Mouse (Mus musculus) central nervous system, embryonic 18 days (tissue): Measurements from ENCODE around the gene Armh1. TPM values are rescaled to one million over a fixed set of nuclear protein-coding genes. Genes with fewer than 3 reads are reported as not detected.

Experiments used
- polyA plus RNA-seq: library from polyadenylated mRNA; depleted of rRNA; stranded (reverse); fragments of >200 nt; gene quantifications from 2 replicates; pipeline ENCODE4 v1.2.3, GENCODE M21; 2012; rRNA removed

Gene Armh1
- polyA plus RNA-seq = 2.1 and 2.7 TPM in 2 replicates

DNA sequence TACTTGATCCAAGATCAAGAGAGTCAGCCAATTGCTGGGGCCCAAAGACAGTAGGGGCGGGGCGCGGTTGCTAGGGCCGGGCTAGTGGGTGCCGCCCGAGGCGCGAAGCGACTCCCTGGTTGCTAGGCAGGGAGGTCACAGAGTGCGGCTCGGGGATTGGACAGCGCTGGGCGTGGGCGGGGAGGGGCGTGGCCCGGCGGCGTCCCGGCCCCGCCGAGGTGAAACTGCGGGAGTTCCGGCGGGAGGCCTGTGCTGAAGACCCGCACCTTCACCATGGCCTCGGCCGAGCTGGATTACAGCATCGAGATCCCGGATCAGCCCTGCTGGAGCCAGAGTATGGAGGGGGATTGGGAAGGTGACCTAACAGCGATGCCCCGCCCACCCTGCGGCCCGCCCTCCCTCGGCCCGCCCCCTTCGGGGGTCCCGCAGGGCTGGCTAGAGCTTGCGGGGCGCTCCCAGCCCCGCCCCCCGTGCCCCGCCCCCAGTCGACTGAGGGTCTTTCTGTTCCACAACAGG, at the start of gene Armh1, which contains the start of gene Tmem53:
TSS of gene Armh1 (minus strand) at position 325 of the 516 bp plus-strand sequence.
TSS of gene Tmem53 (plus strand) at position 151 of the 516 bp plus-strand sequence.

DNA sequence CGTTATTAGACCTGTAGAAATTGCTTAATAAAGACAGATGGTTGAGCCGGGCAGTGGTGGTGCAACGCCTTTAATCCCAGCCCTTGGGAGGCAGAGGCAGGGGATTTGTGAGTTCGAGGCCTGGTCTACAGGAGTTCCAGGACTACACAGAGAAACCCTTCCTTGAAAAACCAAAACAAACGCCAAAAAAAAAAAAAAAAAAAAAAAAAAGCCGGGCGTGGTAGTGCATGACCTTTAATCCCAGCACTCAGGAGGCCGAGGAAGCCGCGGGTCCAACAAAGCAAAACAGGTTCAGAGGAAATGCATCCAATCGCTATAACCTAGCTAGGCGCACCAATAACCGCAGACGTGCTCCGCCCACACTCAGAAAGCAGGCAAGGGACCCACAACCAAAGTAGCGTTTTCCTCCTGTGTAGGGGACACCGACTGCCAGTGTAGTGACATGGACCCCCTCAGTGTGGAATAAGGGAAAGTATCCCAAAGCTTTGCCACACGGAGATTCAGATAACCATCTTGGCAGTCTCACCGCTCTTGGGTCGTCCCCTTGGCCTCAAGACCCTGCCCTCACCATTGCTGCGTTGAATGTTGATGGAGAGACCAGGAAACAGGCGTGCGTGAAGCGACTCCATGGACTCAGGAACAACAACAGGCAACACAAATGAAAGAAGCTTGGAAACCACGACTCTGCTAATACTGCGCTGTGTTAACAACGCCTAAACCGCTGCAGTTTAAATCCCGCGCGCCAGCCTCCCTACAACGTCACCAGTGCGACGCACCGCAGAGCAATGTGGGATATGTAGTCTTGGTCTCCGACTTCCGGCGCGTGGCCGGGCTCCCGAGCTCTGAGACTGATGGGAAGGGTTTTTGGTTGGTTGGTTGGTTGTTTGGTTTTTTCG, 69.8 kb downstream of the Armh1 start, which contains the start of gene Kif2c:
TSS of gene Kif2c (minus strand) at position 777 of the 896 bp plus-strand sequence.

Other genes starting within 250 kb of the Armh1 start
- gene Eif2b3, start 232.7 kb downstream of the Armh1 start, polyA plus RNA-seq = 27.9 and 28.7 TPM in 2 replicates
- 9.1 and 9.6 TPM in 2 replicates for gene Ptch2, start 156.1 kb downstream of the Armh1 start, polyA plus RNA-seq
- 6.1 and 7.2 TPM in 2 replicates for gene Btbd19, start 126.4 kb downstream of the Armh1 start, polyA plus RNA-seq
- gene Tctex1d4, start 125.3 kb downstream of the Armh1 start, polyA plus RNA-seq = 0.25 and 0.91 TPM in 2 replicates
- gene Plk3, start 118.2 kb downstream of the Armh1 start, polyA plus RNA-seq = 20.0 and 21.2 TPM in 2 replicates
- 1,040 and 1,045 TPM in 2 replicates for gene Rps8, start 95.9 kb downstream of the Armh1 start, polyA plus RNA-seq
- 6.9 and 7.0 TPM in 2 replicates for gene Kif2c, start 69.5 kb downstream of the Armh1 start, polyA plus RNA-seq
- gene Tmem53, start 174 bp downstream of the Armh1 start, polyA plus RNA-seq = 5.9 and 7.2 TPM in 2 replicates
- gene Rnf220, start 244.9 kb upstream of the Armh1 start, polyA plus RNA-seq = 136 and 139 TPM in 2 replicates